Mouse (Mus musculus): ENCODE results near the gene Prr15. TPM values are rescaled to one million over a fixed set of nuclear protein-coding genes. Genes with fewer than 3 reads are reported as not detected.

Gene Prr15
- total RNA-seq (2021), result under 1 TPM; 0.42 to 0.56 TPM

DNA sequence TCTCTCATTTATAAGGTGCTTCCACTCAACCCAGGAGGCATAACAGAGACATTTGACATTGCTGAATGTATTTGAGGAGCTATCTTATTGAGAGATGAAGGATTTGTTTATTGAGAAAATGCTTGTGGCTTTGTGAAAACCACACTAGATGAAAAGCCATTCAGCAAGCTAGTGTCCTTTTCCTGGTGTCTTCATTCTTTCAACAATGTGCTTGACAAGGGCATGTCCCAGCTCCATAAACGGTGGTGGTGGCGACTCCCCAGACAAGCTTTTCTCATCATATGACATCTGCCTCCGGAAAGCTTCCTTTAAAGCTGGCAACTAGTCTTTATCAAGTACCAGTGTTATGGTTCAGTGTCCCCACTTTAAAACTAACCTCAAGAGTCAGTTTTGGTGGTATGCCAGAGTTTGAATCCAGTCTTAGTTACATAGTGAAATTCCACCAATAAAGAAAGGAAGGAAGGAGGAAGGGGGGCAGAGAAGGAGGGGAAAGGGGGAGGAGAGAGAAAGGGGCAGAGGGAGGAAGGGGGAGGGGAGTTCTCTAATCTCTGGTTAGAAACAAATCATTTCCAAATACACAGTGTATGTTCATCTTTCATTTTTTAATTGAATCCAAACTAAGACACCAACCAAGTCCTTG is at the start of gene Prr15:
Gene Prr15, plus strand, starts transcription at position 590 of the 640 bp plus-strand sequence.
- no peak for DNase-seq (ENCODE audit: extremely low spot score in 1 of 2, low spot score in 1 of 2)

GRCm38 (mm10) chr6:54277234-54277633 is 48.4 kb upstream of the Prr15 start:
- no peak for DNase-seq (ENCODE audit: extremely low spot score in 1 of 2, low spot score in 1 of 2)

DNA sequence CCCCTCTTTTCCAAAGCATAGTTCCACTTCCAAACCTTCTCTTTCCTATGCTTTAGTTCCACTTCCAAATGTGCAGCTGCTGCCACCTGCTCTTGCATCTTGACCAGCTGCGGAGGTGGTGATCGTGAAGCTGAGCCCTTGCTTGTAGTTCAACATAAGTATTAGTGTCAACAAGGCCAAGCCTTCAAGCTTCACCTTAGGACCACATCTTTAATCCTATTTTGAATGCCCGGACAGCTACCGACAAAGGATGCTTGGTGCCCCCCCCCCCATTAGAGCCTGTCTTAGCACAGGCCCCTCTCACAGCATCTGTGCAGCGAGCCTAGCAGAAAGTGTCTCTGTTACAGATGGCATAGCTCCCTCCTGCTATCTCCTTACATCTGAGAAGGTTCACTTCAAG is 47.8 kb upstream of the Prr15 start:
- DNase-seq (ENCODE audit: extremely low spot score in 1 of 2, low spot score in 1 of 2), result no peak

DNA sequence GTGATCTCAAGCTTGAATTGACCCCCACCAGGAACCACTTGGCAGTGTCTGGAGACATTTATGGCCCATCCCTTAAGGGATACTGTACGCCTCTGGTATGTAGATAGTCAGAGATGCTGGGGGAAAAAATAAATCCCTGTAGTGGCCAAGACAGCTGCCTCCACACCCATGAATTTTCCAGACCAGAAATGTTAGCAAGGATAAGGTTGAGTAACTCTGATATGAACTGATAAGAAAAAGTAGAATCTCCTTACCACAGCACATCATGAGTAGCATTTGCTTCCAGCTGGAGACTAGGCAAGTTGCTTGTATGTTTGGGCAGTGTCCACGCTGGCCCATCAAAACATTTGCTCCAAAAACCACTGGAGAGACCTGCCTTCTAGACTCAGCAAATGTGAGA is 47.0 kb upstream of the Prr15 start:
- DNase-seq (ENCODE audit: extremely low spot score in 1 of 2, low spot score in 1 of 2), result no peak

DNA sequence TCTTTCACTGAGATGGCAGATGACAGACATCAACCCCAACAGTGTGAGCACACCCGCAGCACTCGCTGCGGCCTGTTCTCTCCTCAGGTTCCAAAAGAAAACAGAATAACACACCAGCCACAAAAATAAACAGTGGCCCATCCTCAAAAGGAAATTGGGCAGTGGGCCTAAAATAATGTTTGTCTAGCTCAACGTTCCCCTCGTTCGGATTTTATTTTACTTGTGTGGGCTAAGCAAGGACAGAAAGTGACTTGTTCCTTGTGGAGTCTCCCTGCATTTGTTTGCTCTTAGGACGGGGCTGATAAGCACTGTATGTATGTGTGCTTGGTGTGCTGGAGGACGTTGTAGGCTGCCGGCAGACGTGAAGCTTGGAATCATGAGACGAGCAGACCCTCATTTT is 46.2 kb upstream of the Prr15 start:
- no peak for DNase-seq (ENCODE audit: extremely low spot score in 1 of 2, low spot score in 1 of 2)

GRCm38 (mm10) chr6:54280248-54280647 is 45.4 kb upstream of the Prr15 start:
- no peak for DNase-seq (ENCODE audit: extremely low spot score in 1 of 2, low spot score in 1 of 2)

DNA sequence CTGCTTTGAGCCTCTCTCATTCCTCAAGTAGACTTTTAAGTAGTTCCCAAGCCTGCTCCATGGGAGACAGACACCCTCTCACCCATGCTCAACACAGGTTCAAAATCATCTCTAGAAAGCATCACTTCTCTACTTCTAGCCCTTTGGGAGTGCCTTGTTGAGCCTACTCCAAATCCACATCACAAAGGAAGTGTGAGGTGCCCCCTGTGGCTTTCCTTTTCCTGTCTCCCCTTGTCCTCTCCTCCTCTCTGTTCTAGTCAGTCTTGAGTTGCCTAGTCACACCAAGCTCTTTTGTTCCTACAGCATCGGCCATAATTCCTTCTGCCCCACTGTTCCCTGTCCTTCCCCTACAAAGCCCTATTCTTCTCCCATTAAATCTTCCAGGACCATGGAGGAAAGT is 42.3 kb upstream of the Prr15 start:
- no peak for DNase-seq (ENCODE audit: extremely low spot score in 1 of 2, low spot score in 1 of 2)

GRCm38 (mm10) chr6:54284167-54284711 is 41.4 kb upstream of the Prr15 start:
- DNase-seq (ENCODE audit: extremely low spot score in 1 of 2, low spot score in 1 of 2), result no peak

DNA sequence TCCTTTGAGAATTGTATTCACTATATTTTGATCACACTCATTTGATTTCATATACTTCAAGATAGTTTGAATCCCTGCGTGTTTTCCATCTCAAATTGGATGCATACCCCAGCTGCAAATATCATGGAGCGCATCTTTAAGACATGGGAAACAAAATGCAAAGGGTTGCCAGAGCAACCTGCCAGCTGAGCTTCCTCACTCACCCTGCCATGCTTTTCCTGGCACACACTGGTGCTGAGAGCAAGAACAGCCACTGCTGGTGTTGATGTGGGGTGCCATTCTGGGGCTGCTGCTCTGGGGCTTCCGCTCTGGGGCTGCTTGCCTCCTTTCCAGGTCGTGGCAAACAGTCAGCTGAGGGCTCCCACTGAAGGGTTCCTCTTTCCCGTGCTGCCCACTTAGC is 38.8 kb upstream of the Prr15 start:
- no peak for DNase-seq (ENCODE audit: extremely low spot score in 1 of 2, low spot score in 1 of 2)

DNA sequence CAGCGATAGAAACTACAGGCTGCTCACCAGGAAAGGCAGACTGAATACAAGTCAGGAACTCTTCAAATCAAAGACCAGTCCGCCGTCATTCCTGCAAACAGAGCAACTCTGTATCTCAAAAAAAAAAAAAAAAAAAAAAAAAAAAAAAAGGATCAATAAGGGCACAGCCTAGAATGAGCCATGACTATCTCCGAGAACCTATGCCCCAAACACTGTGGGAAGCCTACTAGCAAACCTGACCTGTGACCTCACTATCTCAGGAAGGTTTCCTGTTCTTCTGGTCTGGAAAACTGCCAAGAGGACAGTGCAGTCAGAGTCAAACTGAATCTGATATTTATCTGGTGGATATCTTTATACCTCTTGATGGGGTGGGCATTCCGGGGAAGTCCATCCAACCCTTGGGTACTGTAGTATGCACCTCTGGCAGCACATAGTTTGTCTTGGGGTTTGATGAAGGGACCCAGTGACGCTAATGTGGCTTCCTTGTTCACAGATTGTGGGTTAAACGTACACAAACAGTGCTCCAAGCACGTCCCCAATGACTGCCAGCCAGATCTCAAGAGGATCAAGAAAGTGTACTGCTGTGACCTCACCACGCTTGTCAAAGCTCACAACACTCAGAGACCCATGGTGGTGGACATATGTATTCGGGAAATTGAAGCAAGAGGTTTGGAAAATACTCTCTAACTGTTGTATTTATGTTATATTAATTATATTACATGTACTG is 35.7 kb upstream of the Prr15 start:
- DNase-seq (ENCODE audit: extremely low spot score in 1 of 2, low spot score in 1 of 2), result no peak

- DNase-seq (ENCODE audit: extremely low spot score in 1 of 2, low spot score in 1 of 2), result no peak
Observed at GRCm38 (mm10) chr6:54297231-54297630, 28.4 kb upstream of the Prr15 start.

GRCm38 (mm10) chr6:54299417-54299816 is 26.2 kb upstream of the Prr15 start:
- DNase-seq (ENCODE audit: extremely low spot score in 1 of 2, low spot score in 1 of 2), result no peak

DNA sequence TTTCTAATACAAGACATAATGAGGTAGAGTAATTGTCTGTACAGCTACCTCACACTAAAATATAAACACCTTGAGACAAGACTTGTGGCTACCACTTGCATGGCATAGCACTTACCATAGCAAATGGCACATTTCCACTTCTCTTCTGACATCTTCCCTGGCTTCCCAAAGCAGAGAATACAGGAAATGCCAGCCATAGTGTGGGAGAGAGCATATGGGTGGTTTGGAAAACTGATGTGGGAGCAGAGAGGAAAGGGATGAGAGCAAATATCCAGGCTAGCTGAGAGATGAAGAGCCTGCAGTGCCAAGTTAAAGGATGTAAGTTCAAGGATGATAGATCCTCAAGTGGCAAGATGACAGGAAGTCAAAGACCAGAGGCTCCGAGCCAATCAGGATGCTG is 19.9 kb upstream of the Prr15 start:
- DNase-seq (ENCODE audit: extremely low spot score in 1 of 2, low spot score in 1 of 2), result no peak

DNA sequence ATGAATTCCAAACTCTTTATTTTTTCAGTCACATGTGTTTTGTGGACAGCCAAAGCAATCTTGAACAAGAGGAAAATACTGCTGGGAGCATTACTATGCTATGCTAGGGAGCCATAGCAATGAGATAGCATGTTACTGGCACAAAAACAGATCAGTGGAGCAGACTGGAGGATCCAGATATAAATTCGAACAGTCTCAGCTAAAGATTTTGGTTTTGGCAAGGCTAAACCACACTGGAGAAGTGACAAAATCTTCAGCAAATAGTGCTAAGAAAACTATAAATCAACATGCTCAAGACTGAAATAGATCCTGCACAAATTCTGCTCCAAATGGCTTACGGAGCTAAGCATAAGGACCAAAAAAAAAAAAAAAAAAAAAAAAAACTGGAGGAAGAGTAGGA is 12.6 kb upstream of the Prr15 start:
- DNase-seq (ENCODE audit: extremely low spot score in 1 of 2, low spot score in 1 of 2), result no peak

DNA sequence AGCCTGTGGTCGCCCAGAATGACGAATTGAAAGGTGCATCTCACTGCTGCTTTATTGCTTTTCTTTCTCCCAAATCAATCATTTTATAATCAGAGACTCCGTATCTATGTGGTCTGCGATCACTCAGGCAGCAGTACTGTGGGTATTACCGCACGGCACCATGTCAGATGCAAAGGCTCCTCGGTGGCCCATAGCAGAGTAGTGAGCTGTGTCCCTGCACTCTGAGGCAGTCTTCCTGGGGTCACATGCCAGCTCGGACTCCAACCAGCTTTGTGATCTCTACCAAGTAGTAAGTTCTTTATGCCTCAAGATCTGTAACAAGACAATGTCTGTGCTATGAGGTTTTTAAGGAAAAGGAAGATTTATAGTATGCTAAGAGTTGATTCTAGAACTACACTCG is 7.0 kb upstream of the Prr15 start:
- DNase-seq (ENCODE audit: extremely low spot score in 1 of 2, low spot score in 1 of 2), result no peak

- DNase-seq (ENCODE audit: extremely low spot score in 1 of 2, low spot score in 1 of 2), result no peak
Observed at GRCm38 (mm10) chr6:54319198-54319597, 6.4 kb upstream of the Prr15 start.

DNA sequence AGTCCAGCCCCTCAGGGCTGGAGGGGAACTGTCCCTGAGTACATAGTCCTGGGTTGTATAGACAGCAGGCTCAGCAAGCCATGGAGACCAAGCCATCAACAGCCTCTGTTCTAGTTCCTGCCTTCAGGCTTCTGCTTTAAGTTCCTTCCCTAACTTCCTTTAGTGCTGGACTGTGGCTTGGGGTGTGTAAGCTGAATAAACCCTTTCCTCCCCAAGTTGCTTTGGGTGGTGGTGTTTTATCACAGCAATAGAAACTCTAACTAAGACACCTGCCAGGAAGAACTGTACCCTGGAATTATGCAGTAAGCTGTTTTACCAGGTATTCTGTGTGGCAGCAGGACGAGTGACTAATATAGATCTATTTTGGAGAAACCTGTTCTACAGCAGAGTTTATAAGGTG is 5.4 kb upstream of the Prr15 start:
- DNase-seq (ENCODE audit: extremely low spot score in 1 of 2, low spot score in 1 of 2), result no peak

- DNase-seq (ENCODE audit: extremely low spot score in 1 of 2, low spot score in 1 of 2), result peak; percentile 36 to 46
Observed at GRCm38 (mm10) chr6:54326671-54327625, 1.3 kb downstream of the Prr15 start.

DNA sequence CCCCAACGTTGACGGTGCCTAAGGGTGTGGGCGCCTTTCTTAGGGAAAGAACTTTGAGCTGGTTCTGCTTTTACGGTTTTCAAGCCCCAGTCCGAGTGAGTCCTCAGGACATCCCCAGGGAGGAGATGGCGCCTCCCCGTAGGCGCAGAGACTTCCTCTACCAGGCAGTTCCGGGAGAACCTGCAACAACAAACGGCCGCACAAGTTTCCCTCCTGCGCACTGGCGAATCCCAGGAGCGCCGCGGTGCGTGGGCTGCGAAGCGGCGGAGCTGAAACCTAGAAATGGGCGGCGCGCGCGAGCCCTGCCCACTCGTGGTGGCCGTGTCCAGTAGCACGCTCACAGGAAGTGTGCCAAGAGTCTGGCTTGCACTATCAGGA is 2.0 kb downstream of the Prr15 start:
- DNase-seq (ENCODE audit: extremely low spot score in 1 of 2, low spot score in 1 of 2), result peak; percentile 18 to 19

GRCm38 (mm10) chr6:54328783-54329182 is 3.1 kb downstream of the Prr15 start:
- no peak for DNase-seq (ENCODE audit: extremely low spot score in 1 of 2, low spot score in 1 of 2)

DNA sequence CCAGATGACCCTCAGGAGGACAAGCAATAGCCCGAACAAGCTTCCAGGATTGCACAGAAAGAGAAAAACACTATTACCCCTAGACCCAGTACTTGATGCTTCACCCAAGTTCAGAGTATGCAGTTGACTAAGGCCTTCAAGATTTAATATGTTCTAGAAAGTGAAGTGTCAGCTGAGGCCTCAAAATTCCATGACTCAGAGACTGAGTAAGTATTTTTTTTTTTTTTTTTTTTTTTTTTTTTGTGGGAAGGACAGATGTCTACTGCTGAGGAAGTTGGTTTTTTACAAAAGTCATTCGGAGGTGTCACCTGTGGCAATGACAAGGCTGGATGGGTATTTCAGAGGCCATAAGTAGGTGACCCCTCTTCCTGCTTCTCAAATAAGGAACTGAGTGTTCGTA is 4.0 kb downstream of the Prr15 start:
- DNase-seq (ENCODE audit: extremely low spot score in 1 of 2, low spot score in 1 of 2), result no peak
